Mouse (Mus musculus) gastrocnemius, postnatal 4 days (tissue): ENCODE measurements around the gene Akr1cl. TPM values are rescaled to one million over a fixed set of nuclear protein-coding genes. Genes with fewer than 3 reads are reported as not detected.
A peak's percentile ranks its signal among the peaks of the same experiment; 100 is the strongest.

Source experiments
- DNase-seq, 2 experiments: peaks; one replicate each; pipeline ENCODE4 v3.0.0; 2021 to 2022; ENCODE audit warnings: low spot score in 2 of 2, mixed read lengths in 2 of 2
- total RNA-seq, 2 experiments: library from RNA; stranded (reverse); gene quantifications; 2 replicates each; pipeline ENCODE4 v1.2.3; 2021

The Akr1cl gene
- total RNA-seq, 2 experiments from 2014 or later: not detected

- no peak for DNase-seq
Measured at GRCm38 (mm10) chr1:64993206-64993605, 39.4 kb downstream of the Akr1cl start.

- DNase-seq: no peak
Measured at GRCm38 (mm10) chr1:64988176-64988575, 44.4 kb downstream of the Akr1cl start.

GRCm38 (mm10) chr1:64986120-64986519 is 46.4 kb downstream of the Akr1cl start:
- DNase-seq: peak in 1 of 2 experiments; percentile 26

- no peak for DNase-seq
Measured at GRCm38 (mm10) chr1:64983247-64983646, 49.3 kb downstream of the Akr1cl start.

GRCm38 (mm10) chr1:64978321-64978799 is 54.2 kb downstream of the Akr1cl start:
- DNase-seq: no peak

GRCm38 (mm10) chr1:64975346-64975745 is 57.2 kb downstream of the Akr1cl start:
- DNase-seq: no peak

GRCm38 (mm10) chr1:64970685-64971084 is 61.9 kb downstream of the Akr1cl start:
- DNase-seq: no peak

Other genes with a start within 250 kb of the Akr1cl start
- 1 to 10 TPM; 6.5 to 7.0 TPM for gene Plekhm3, start 75.9 kb downstream of the Akr1cl start, total RNA-seq
- gene Cryge, start 18.4 kb upstream of the Akr1cl start, total RNA-seq: not detected
- gene Crygd, start 30.7 kb upstream of the Akr1cl start, total RNA-seq: not detected
- gene Crygc, start 40.9 kb upstream of the Akr1cl start, total RNA-seq: not detected
- not detected for gene Crygb, start 49.5 kb upstream of the Akr1cl start, total RNA-seq
- gene Cryga, start 70.6 kb upstream of the Akr1cl start, total RNA-seq: not detected
- gene Gm28845, start 86.8 kb upstream of the Akr1cl start, total RNA-seq: not detected
- not detected for gene D630023F18Rik, start 90.5 kb upstream of the Akr1cl start, total RNA-seq
- gene Idh1, start 153.7 kb upstream of the Akr1cl start, total RNA-seq: 10 to 100 TPM; 58.4 to 60.6 TPM
- gene Pikfyve, start 153.9 kb upstream of the Akr1cl start, total RNA-seq: 10 to 100 TPM; 16.4 to 18.6 TPM
- not detected for gene Pth2r, start 249.3 kb upstream of the Akr1cl start, total RNA-seq